Mouse (Mus musculus): ENCODE results near the gene Resp18.
A peak's percentile ranks its signal among the peaks of the same experiment; 100 is the strongest.

Resp18 gene

DNA sequence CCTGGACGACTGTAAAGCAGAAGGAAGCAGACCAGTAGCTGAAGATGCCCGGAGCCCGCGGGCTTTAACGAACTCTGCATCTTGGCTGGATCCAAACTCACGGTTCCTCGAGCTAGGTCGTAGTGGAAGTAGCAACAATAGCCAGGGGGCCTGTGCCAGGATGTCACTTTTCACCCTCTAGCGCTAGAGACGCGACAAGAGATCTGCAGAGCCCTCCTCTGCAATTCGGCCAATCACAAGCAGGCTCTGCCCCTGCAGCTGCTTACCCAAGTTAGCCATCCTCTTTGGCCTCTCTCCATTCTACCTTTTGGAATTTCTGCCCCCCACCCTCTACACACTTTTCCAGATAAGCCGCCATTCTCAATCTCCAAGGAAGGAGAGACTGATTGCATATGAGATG is at the start of gene Resp18:
Gene Resp18, minus strand, starts transcription at position 188 of the 400 bp plus-strand sequence.
- no peak for DNase-seq (ENCODE audit: low spot score)

DNA sequence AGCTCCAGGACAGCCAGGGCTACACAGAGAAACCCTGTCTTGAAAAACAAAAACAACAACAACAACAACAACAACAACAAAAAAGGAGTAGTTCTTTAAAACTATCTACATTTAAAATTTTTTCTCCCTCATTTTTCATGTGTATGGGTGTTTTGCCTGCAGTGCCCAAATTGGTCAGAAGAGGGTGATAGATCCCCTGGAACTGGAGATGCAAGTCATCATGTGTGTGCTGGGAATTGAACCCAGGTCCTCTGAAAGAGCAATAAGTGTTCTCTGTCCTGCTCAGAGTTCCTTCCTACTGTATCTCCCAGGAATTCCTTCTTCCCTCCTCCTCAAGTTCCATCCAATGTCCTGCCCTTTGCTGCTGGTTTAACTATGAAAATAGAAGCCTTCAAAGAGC is 49.2 kb upstream of the Resp18 start:
- no peak for DNase-seq (ENCODE audit: low spot score)

DNA sequence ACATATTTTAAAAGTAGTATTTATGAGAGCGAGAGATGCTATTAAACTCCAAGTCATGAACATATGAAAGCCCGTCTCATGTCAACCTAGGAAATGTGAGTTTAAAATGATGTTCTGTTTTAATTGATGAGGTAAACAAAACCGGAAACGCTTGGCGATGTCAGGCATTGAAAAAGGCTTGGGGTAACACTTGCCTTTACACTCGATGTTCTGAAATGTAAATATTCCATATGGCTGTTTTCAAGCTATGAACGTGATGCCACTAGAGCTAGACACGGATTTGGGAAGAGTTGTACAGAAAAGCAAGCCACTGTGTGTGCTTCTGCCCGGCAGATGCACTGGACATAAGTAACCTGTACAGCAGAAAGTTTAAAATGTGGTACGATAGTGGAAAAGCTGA is 41.0 kb upstream of the Resp18 start:
- no peak for DNase-seq (ENCODE audit: low spot score)

- DNase-seq (ENCODE audit: low spot score) = no peak
These were observed 40.5 kb upstream of the Resp18 start for GRCm38 (mm10) chr1:75318736-75319135.

GRCm38 (mm10) chr1:75318301-75318700 is 40.1 kb upstream of the Resp18 start:
- DNase-seq (ENCODE audit: low spot score) = no peak

- DNase-seq (ENCODE audit: low spot score) = peak; percentile 98
These were observed 39.3 kb upstream of the Resp18 start, which contains the start of gene Dnpep for GRCm38 (mm10) chr1:75317241-75318201. TSS of gene Dnpep (minus strand) at chr1:75317990.

- DNase-seq (ENCODE audit: low spot score) = peak; percentile 68
These were observed 38.6 kb upstream of the Resp18 start for GRCm38 (mm10) chr1:75316861-75317240.

DNA sequence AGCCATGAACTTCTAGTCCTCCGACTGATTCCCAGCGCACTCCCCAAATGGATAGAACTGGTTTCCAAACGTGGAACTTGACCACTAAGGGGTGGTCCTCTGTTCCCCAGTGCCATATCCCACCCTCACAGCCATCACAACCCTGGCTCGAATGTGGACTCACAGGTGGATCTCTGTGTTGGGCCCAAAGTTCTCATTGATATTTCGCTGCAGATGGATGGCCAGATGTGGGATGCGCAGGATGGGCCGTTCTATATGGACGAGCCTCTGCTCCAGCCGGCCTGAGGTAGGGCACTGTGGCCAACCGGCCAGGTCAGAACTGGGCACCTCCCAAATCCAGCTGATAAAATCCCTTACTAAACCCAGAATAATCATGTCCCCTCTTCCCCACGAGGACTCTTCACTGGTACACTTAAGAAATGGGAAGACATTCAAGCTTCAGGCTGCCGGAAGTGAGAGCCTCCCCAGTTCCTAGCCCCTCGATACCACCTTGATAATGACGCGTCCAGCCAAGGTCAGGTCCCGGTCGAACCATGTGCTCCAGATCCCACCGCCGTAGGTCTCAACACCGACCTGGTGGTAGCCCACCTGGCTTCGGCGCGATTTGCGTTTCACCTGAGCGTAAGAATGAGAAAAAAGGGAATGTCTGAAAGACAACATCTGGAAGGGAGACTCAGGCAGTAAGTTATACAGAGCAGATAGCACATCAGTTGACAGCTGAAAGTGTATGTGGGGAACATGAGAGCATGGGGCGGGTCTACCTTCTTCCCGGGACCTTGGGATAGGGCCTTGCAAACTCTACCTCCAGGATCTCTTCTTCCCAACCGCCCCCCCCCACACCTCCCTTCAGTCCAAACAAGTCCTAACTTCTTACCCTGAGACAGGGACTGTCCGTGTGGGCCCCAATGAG is 37.5 kb upstream of the Resp18 start:
- no peak for DNase-seq (ENCODE audit: low spot score)

DNA sequence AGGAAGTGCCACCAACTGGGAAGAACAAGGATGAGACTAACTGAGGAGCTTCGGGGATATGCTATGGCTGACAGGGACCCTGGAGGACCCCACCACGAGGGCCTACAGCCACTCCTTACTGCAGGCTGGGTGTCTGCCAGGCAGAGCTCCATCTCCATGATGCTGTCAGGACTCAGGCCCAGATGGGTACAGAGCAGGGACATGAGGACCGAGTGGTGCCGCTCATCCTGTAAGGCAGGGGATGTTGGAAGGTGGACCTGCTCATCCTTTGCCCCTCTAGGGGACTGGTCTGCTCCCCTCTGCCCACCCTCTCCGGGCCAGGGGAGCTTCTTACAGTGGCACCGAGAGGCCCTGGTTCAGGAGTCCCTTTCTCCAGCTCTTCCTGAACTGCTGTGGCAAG is 36.8 kb upstream of the Resp18 start:
- DNase-seq (ENCODE audit: low spot score) = no peak

DNA sequence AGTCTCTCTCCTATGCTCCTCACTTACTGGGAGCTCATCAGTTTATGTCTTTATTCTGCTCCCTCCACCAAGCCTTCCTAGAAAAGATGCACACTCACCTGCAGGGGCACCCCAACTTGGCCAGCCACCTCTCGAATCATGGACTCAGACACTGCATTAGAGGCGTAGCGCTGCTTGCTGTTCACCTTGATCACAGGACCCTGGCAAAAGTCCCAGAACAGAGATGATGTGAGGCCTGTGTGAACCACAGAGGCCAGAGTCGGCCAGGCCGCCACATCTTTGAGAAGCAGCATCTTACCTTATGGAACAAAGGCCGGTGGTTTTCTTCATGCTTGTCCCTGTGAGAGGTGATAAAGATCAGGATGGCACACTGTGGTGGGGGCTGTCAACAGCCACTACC is 33.5 kb upstream of the Resp18 start:
- DNase-seq (ENCODE audit: low spot score) = no peak

DNA sequence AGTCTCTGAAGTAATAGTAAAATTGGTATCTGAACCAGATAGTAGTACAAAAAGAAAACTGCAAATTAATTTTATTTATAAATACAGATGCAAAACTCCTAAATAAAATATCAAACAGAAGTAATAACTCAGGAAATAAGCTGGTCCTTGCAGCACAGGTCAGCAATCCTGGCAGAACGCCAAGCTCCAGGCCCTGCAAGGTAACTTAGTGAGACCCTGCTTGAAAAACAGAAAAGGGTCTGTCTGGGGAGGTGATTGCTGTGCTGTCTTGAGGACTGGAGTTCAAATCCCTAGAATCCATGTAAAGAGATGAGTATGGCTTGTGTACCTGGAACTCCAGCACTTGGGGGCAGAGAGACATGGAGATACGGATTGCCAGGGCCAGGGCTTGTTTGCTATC is 26.4 kb upstream of the Resp18 start:
- no peak for DNase-seq (ENCODE audit: low spot score)

GRCm38 (mm10) chr1:75294294-75294693 is 16.1 kb upstream of the Resp18 start:
- no peak for DNase-seq (ENCODE audit: low spot score)

- DNase-seq (ENCODE audit: low spot score) = no peak
These were observed 15.1 kb upstream of the Resp18 start for GRCm38 (mm10) chr1:75293331-75293701.

DNA sequence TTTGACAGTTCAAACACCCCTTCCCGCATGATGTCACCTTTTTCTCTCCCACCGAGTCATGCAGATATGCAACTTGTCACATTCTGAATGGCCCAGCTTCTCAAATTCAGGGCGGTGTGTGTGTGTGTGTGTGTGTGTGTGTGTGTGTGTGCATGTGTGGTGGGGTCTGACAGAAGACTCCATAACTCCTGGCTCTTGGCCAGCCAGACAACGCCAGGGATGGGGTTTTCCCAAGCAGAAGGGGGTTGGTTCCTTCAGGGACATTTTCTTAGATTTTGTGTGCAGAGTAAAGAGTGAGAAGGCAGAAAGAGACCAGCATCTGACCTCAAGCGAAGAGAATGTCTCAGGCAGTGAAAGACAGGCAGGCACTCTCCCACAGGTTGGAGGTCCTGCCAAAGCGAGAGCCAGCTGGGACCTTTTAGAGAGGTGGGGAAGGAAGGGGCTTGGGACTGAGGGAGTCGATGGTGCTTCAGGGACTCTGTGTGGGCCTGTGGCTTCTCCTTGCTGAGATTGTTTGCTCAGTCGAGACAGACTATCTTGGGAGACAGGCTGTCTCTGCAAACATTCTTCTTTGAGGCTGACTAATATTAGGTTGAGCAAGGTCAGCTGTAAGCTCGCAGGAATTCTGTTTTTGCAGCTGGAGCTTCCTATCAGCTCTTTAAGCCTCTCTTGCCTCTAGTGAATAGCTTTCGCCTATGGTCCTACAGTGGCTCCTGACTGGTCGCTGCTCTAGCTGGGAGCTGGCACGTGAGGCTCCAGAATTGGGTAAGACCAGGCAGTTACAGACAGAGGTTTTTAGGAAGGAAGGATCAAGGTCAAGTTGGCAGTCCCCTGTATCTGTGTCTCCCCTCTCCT is 14.5 kb upstream of the Resp18 start:
- DNase-seq (ENCODE audit: low spot score) = no peak

GRCm38 (mm10) chr1:75291321-75291720 is 13.1 kb upstream of the Resp18 start:
- DNase-seq (ENCODE audit: low spot score) = no peak

GRCm38 (mm10) chr1:75290582-75290981 is 12.4 kb upstream of the Resp18 start:
- no peak for DNase-seq (ENCODE audit: low spot score)

GRCm38 (mm10) chr1:75289888-75290431 is 11.7 kb upstream of the Resp18 start:
- no peak for DNase-seq (ENCODE audit: low spot score)

DNA sequence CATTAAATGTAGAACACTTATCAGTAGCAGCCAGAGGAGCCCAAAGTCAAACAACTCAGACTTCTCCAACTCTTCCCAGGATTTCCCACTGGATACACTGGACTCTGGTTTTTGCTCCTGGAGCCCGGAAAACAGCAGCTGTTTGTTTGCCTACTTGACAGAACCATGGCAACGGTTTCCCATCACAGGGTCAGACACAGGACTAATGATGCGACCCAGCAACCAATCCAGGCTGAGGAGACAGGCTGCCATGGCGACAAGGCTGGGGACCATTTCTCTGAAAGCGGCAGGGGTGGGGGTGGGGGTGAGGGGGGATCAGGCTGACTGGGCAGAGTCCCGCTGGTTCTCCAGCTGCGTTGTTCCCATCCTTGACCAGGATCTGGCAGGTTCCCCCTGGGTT is 11.2 kb upstream of the Resp18 start:
- DNase-seq (ENCODE audit: low spot score) = no peak

- DNase-seq (ENCODE audit: low spot score) = no peak
These were observed 6.7 kb upstream of the Resp18 start for GRCm38 (mm10) chr1:75284911-75285310.

DNA sequence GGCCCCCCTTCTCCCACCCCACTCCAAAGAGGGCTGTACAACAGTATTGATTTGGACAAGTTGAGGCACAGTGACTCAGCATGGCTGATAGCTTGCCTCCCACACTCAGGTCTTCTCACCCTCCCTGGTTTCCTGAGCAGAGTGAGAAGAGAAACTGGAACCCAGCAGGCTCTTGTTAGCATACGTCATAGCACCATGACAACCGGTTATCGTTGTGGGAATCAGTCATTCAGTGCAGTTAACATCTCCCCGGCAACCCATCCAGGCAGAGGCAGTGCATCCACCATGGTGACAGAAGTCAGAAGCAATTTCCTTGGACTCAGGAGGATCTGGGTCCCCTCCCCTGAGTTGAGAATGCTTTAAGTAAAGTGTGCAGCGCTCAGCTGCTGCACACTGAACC is 4.8 kb upstream of the Resp18 start:
- DNase-seq (ENCODE audit: low spot score) = no peak
